Mouse (Mus musculus) effector memory CD4-positive, alpha-beta T cell, adult 5 months (primary cell): Measurements from ENCODE around the gene Daw1. TPM values are rescaled to one million over a fixed set of nuclear protein-coding genes. Genes with fewer than 3 reads are reported as not detected.

ENCODE experiments used
- polyA plus RNA-seq: library from polyadenylated mRNA; unstranded; fragments of 100-300 nt; shearing (Covaris generic); gene quantifications from one replicate; pipeline ENCODE4 v1.2.1, GENCODE M21; 2017

Daw1 gene
- polyA plus RNA-seq, result not detected

GRCm38 (mm10) chr1:83159603-83160002 is at the start of gene Daw1:
TSS of gene Daw1 (plus strand) at chr1:83159752.

DNA sequence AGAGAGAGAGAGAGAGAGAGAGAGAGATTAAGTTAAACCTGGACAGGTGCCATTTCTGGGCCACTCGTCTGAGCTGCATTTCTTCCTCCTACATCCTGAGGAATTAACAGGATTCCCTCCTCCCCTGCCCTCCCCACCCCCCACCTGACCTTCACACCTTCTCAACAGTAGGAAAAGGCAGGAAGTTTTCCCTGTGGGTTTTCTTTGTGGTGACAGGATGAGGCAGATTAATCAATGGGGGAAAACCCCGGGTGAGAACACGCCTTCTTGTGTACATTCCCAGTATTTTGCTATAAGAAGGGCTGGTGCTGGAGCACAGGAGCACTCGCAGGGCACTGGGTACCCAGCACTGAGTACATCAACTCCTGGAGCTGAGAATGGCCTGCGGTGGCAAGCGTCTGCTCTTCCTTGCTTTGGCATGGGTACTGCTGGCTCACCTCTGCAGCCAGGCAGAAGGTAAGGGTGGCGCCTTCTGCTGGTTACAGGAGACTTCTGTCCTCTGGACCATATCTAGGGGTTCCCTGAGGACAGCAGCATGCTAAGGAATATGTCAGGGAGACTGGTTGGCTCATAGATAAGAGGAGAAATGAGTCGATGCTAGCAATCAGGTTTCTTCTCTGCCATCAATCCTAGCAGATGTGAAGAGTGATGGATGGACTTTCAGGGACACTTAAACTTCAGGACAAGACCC is 43.0 kb upstream of the Daw1 start, which contains the start of gene Ccl20:
Gene Ccl20, plus strand, starts transcription at position 320 of the 691 bp plus-strand sequence.

Other genes with a start within 250 kb of the Daw1 start
- not detected for gene A030005L19Rik, start 246.4 kb upstream of the Daw1 start, polyA plus RNA-seq
- not detected for gene A030014E15Rik, start 234.8 kb upstream of the Daw1 start, polyA plus RNA-seq
- gene Gm6217, start 228.4 kb upstream of the Daw1 start, polyA plus RNA-seq, result not detected
- gene A030003K21Rik, start 216.4 kb upstream of the Daw1 start, polyA plus RNA-seq, result not detected
- gene Gm7544, start 203.7 kb upstream of the Daw1 start, polyA plus RNA-seq, result not detected
- gene Gm47955, start 199.5 kb upstream of the Daw1 start, polyA plus RNA-seq, result not detected
- not detected for gene Gm47959, start 159.2 kb upstream of the Daw1 start, polyA plus RNA-seq
- gene Slc19a3, start 121.3 kb upstream of the Daw1 start, polyA plus RNA-seq, result not detected
- gene Krtap28-10, start 117.3 kb upstream of the Daw1 start, polyA plus RNA-seq, result not detected
- gene Gm47969, start 114.8 kb upstream of the Daw1 start, polyA plus RNA-seq, result not detected
- gene A030005K14Rik, start 100.4 kb upstream of the Daw1 start, polyA plus RNA-seq, result not detected
- gene Krtap28-13, start 98.8 kb upstream of the Daw1 start, polyA plus RNA-seq, result not detected
- not detected for gene Ccl20, start 43.0 kb upstream of the Daw1 start, polyA plus RNA-seq
- gene Sphkap, start 248.4 kb downstream of the Daw1 start, polyA plus RNA-seq, result not detected